In genomic region chr7:112662398-112663313, GRCm38 (mm10) we compare ENCODE assay signal across 10 mouse cellular contexts. TPM values are rescaled to one million over a fixed set of nuclear protein-coding genes. Genes with fewer than 3 reads are reported as not detected.
DNase-seq lines count a peak whose midpoint lies in the region; ATAC-seq and TF ChIP-seq lines count a peak whose summit lies in the region.
"Had no signal": no experiment of that assay in that cellular context is flagged by ENCODE, and none has a peak within 500 bp of the region (broad histone marks: within the 10 kb centered on the region; RNA-seq: fewer than 3 reads in every experiment).

No protein-coding gene starts in this region.

- TF ChIP-seq CTCF in CH12.LX (conservative IDR thresholded peaks at IDR 0.05 in 1 of 2, IDR thresholded peaks at IDR 0.05 in 1 of 2; ENCODE audit: low read depth in 2 of 2, low read length in 2 of 2): no peak

- peak overlapping the region; percentile 73 for H3K9ac ChIP-seq in heart, embryonic 13.5 days
- H3K9ac ChIP-seq in CH12.LX (ENCODE audit: insufficient read depth, low read depth): no peak overlapping the region
- no peak overlapping the region for H3K9ac ChIP-seq in limb, embryonic 15.5 days

- H3K79me2 ChIP-seq in CH12.LX (replicated peaks; ENCODE audit: control insufficient read depth, extremely low read depth, insufficient read depth, poor library complexity, severe bottlenecking): no peaks in the 10 kb centered on the region

- 36% methylated on average over 12 of the region's 12 CpGs for WGBS in heart, embryonic 13.5 days
- 71% methylated on average over 12 of the region's 12 CpGs for WGBS in embryonic facial prominence, embryonic 10.5 days
- WGBS in limb, embryonic 15.5 days: 33% methylated on average over 12 of the region's 12 CpGs

- in situ Hi-C loops in CH12.LX (cut with MboI; ENCODE audit: low pct_ligation_motif_present, low pct_unique_long_range_greater_than_20kb, low sequenced_read_pairs): no loop called here

- H3K27ac ChIP-seq in heart, embryonic 13.5 days (replicated peaks): peak overlapping the region; percentile 95
- H3K27ac ChIP-seq in CH12.LX (ENCODE audit: insufficient read depth, low read depth): no peak overlapping the region
- H3K27ac ChIP-seq in embryonic facial prominence, embryonic 10.5 days (replicated peaks): peak overlapping the region; percentile 67
- H3K27ac ChIP-seq in limb, embryonic 15.5 days: peak overlapping the region; percentile 89

- peaks cover 3% of the 10 kb centered on the region; the same call in 1 of the 2 replicates for H3K36me3 ChIP-seq in heart, embryonic 13.5 days
- no peaks in the 10 kb centered on the region for H3K36me3 ChIP-seq in CH12.LX (replicated peaks in 1 of 2; ENCODE audit: control insufficient read depth in 1 of 2, insufficient read depth in 1 of 2, low read length in 1 of 2)
- H3K36me3 ChIP-seq in embryonic facial prominence, embryonic 10.5 days (replicated peaks): no peaks in the 10 kb centered on the region
- no peaks in the 10 kb centered on the region for H3K36me3 ChIP-seq in limb, embryonic 15.5 days

- DNase-seq in heart, postnatal 10 days: no peak
- peak; percentile 38 for DNase-seq in CH12.LX (ENCODE audit: extremely low read depth)
- DNase-seq in embryonic facial prominence, embryonic 10.5 days (ENCODE audit: low spot score): no peak
- DNase-seq in embryo, embryonic 10.5 days (ENCODE audit: low spot score): no peak
- DNase-seq in cerebellum, adult 8-10 months: no peak
- DNase-seq: cerebellum, adult 9-11 months had no signal

- no peak for TF ChIP-seq RAD21 in CH12.LX (IDR thresholded peaks at IDR 0.05; ENCODE audit: low read depth, low read length)

- no peaks in the 10 kb centered on the region for H3K9me3 ChIP-seq in heart, embryonic 13.5 days
- peaks cover 4% of the 10 kb centered on the region for H3K9me3 ChIP-seq in CH12.LX (replicated peaks; ENCODE audit: low read length)
- H3K9me3 ChIP-seq in embryonic facial prominence, embryonic 10.5 days: no peaks in the 10 kb centered on the region
- no peaks in the 10 kb centered on the region for H3K9me3 ChIP-seq in limb, embryonic 15.5 days

- intact Hi-C loops in heart, postnatal 10 days (cut with DNase I): loop anchor here (2.0 kb wide), 1 partner anchor 16 kb away; the partner anchor contains the start of gene Tead1

- peaks cover 72% of the 10 kb centered on the region for H3K4me1 ChIP-seq in heart, embryonic 13.5 days
- peaks cover 0 to 12% of the 10 kb centered on the region in 2 experiments; a peak in 2 of 4 replicates for H3K4me1 ChIP-seq in CH12.LX (ENCODE audit: control insufficient read depth in 1 of 2, insufficient read depth in 2 of 2)
- peaks cover 32% of the 10 kb centered on the region for H3K4me1 ChIP-seq in embryonic facial prominence, embryonic 10.5 days
- H3K4me1 ChIP-seq in limb, embryonic 15.5 days: peaks cover 22% of the 10 kb centered on the region

- no peak for ATAC-seq in heart, embryonic 13.5 days (ENCODE audit: extremely low read depth, insufficient number of reproducible peaks, low FRiP score, low TSS enrichment)
- ATAC-seq in limb, embryonic 15.5 days (ENCODE audit: insufficient number of reproducible peaks, low FRiP score, low TSS enrichment, low read depth): no peak
- no peak for ATAC-seq in activated CD4-positive, CD25-positive, alpha-beta regulatory T cell, adult 4 months

- peak overlapping the region; percentile 60 for H3K4me2 ChIP-seq in heart, embryonic 13.5 days
- H3K4me2 ChIP-seq in CH12.LX (ENCODE audit: insufficient read depth, low read depth, poor library complexity, severe bottlenecking): no peak overlapping the region
- peak overlapping the region; percentile 31 for H3K4me2 ChIP-seq in limb, embryonic 15.5 days

- dilution Hi-C loops in CH12.LX (cut with MboI; ENCODE audit: extremely low pct_ligation_motif_present, extremely low pct_unique_long_range_greater_than_20kb, low sequenced_read_pairs): no loop called here

- H3K27me3 ChIP-seq in heart, embryonic 13.5 days (replicated peaks): no peaks in the 10 kb centered on the region
- H3K27me3 ChIP-seq in CH12.LX (replicated peaks): no peaks in the 10 kb centered on the region
- no peaks in the 10 kb centered on the region for H3K27me3 ChIP-seq in embryonic facial prominence, embryonic 10.5 days (replicated peaks; ENCODE audit: low read depth, poor library complexity, severe bottlenecking)
- no peaks in the 10 kb centered on the region for H3K27me3 ChIP-seq in limb, embryonic 15.5 days

- TF ChIP-seq EP300 in CH12.LX (IDR thresholded peaks at IDR 0.05; ENCODE audit: low read length): no peak

- peak overlapping the region; percentile 34 for H3K4me3 ChIP-seq in heart, embryonic 13.5 days
- H3K4me3 ChIP-seq in CH12.LX (replicated peaks in 1 of 3; ENCODE audit: low read depth in 2 of 3, low read length in 2 of 3, poor library complexity in 1 of 3): no peak overlapping the region
- peak overlapping the region; percentile 26; the same call in 1 of the 2 replicates for H3K4me3 ChIP-seq in embryonic facial prominence, embryonic 10.5 days
- H3K4me3 ChIP-seq in limb, embryonic 15.5 days: 0 out of 2 replicates have a peak overlapping the region, but pooled peaks have one; percentile 16

- TF ChIP-seq POLR2A in CH12.LX (IDR thresholded peaks at IDR 0.05; ENCODE audit: low read depth, low read length): no peak

TF ChIP-seq in CH12.LX, 34 proteins besides CTCF, POLR2A, EP300 and RAD21:
- TF ChIP-seq ETS1 (conservative IDR thresholded peaks at IDR 0.05; ENCODE audit: low read depth, low read length) (no peak), ZC3H11A (IDR thresholded peaks at IDR 0.05; ENCODE audit: low read depth, low read length) (no peak), MAZ (IDR thresholded peaks at IDR 0.05; ENCODE audit: low read depth, low read length) (no peak), CHD1 (IDR thresholded peaks at IDR 0.05; ENCODE audit: low read depth, low read length) (no peak), MEF2A (IDR thresholded peaks at IDR 0.05; ENCODE audit: borderline replicate concordance, low read depth, low read length) (no peak), IRF4 (IDR thresholded peaks at IDR 0.05; ENCODE audit: low read depth, low read length) (no peak), SMC3 (IDR thresholded peaks at IDR 0.05; ENCODE audit: low read depth, low read length) (no peak), SIN3A (IDR thresholded peaks at IDR 0.05; ENCODE audit: low read length) (no peak), UBTF (IDR thresholded peaks at IDR 0.05; ENCODE audit: low read depth, low read length) (no peak), PAX5 (IDR thresholded peaks at IDR 0.05; ENCODE audit: low read length) (no peak), MYC (IDR thresholded peaks at IDR 0.05; ENCODE audit: low read depth, low read length) (no peak), USF1 (IDR thresholded peaks at IDR 0.05; ENCODE audit: low read depth, low read length) (no peak), JUN (IDR thresholded peaks at IDR 0.05; ENCODE audit: insufficient read depth, low read depth, low read length) (no peak)

RNA-seq across cellular contexts. Expression of gene Tead1, which starts 16.5 kb away (rescaled TPM):
- 25.2 and 29.3 TPM in 2 replicates for polyA plus RNA-seq in heart, embryonic 13.5 days (2015; fragmentation: Nextera tagmentation; extraction: Ambion mirVana)
- total RNA-seq in heart, postnatal 10 days (2021): 100 to 1,000 TPM; 134 to 147 TPM
- total RNA-seq in CH12.LX (2012; rRNA removed): 0.08 TPM in 1 of 2 replicates, not detected in the other
- 0.03 TPM in 1 of 2 replicates, not detected in the other for total RNA-seq in CH12.LX (2014; rRNA removed)
- polyA plus RNA-seq in CH12.LX (2012; ENCODE audit: insufficient read length, low read depth): 0.04 TPM in 1 of 2 replicates, not detected in the other
- polyA plus RNA-seq in embryonic facial prominence, embryonic 10.5 days (2016; fragmentation: Nextera tagmentation; extraction: Ambion mirVana): 20.2 and 23.5 TPM in 2 replicates
- 22.6 and 24.5 TPM in 2 replicates for polyA plus RNA-seq in limb, embryonic 15.5 days (2015; fragmentation: Nextera tagmentation; extraction: Ambion mirVana)
- polyA plus RNA-seq in activated CD4-positive, CD25-positive, alpha-beta regulatory T cell, adult 4 months (2017; shearing (Covaris generic)): under 1 TPM in 1 of 2 experiments, not detected in 1; 0.60 TPM
- total RNA-seq: megakaryocyte-erythroid progenitor cell, adult 5-6 weeks had no signal

Comparison
In these comparisons a context has a peak if more than half of its experiments do, and no peak if none do; other contexts are left out.
1. H3K4me3 ChIP-seq: peak in heart, embryonic 13.5 days (single experiment), embryonic facial prominence, embryonic 10.5 days (single experiment) and limb, embryonic 15.5 days (single experiment); none in CH12.LX (0 of 3).
2. RNA of gene Tead1, which starts 16.5 kb away (polyA plus RNA-seq): 25.2 to 29.3 TPM in heart, embryonic 13.5 days, 22.6 to 24.5 TPM in limb, embryonic 15.5 days and 20.2 to 23.5 TPM in embryonic facial prominence, embryonic 10.5 days; 0.60 TPM in activated CD4-positive, CD25-positive, alpha-beta regulatory T cell, adult 4 months and 0.04 TPM in CH12.LX; every median in the first group is over 10 times any median in the second.